Mouse (Mus musculus): Measurements from ENCODE around the gene Bfar.

DNA sequence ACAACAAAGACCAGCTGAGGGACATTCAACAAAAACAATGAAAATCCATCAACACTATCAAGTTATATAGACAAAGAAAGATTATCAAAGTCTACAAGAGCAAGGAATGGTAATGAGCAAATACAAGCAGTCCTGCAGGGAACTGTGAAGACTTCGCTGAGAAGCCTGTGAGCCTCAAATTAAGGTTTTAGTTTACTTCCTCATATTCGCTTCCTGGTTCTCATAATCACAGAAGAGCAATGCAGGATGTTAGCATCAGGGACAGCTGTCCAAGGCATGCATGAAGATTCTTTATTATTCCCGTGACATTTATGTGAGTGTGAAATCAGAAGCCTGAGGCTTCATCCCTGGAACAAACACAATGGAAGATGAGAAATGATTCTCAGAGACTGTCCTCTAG lies 27.2 kb upstream of the Bfar start:
- TF ChIP-seq CTCF (IDR thresholded peaks at IDR 0.05; ENCODE audit: low read depth) = no peak
- TF ChIP-seq EP300 (IDR thresholded peaks at IDR 0.05; ENCODE audit: low read depth) = no peak
